Mouse (Mus musculus) kidney, adult 9 months (tissue): ENCODE measurements at regions not wholly inside any gene's neighbourhood (a gene's known extent, or its start where the extent isn't known, plus 50 kb on each side); places are given as distances from the start of the nearest gene placed in this dataset.

Experiments
- DNase-seq: peaks from one replicate; pipeline ENCODE4 v3.0.0; 2022

DNA sequence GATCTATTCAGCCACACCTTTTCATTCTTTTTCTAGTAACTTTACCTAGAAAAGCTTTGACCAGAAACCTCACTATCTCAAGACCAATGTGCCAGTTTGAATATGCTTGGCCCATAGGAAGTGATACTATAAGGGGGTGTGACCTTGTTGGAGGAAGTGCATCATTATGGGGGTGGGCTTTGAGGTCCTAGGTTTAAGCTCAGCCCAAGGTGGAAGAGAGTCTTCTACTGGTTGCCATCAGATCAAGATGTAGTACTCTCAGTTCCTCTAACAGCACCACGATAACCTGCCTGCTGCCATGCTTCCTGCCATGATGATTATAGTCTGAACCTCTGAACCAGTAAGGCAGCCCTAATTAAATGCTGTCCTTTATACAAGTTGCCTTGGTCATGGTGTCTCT is 105.0 kb upstream of the Cited2 start:
- no peak for DNase-seq

GRCm38 (mm10) chr10:17619617-17620016 is 103.4 kb upstream of the Cited2 start:
- no peak for DNase-seq

DNA sequence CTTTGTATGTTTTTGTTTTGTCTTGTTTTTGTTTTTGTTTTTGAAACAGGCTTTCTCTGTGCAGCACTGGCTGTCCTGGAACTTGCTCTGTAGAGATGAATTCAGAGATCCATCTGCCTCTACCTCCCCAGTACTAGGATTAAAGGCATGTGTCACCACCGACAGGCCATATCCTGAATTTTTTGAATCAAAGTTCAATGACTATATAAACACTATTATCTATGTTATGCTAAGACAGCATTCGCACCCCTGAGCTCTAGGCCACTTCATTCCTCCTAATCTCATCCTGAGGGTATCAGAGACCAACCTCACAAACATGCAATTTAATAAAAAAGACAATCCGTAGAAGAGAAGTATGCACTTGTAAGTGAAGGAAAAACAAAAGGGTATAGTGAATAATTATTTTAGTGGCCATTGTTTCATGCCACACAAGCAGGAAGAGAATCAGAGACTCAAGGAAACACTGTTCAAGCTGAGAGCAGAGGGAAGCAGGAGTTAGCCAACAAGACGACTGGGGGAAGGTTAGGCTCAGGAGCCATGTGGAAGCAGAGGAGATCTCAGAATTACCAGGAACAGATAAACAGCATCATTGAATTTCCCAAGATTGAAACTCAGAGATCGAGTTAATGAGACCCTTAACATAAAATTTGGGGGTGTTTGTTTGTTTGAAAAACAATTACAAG is 101.2 kb upstream of the Cited2 start:
- DNase-seq: no peak

DNA sequence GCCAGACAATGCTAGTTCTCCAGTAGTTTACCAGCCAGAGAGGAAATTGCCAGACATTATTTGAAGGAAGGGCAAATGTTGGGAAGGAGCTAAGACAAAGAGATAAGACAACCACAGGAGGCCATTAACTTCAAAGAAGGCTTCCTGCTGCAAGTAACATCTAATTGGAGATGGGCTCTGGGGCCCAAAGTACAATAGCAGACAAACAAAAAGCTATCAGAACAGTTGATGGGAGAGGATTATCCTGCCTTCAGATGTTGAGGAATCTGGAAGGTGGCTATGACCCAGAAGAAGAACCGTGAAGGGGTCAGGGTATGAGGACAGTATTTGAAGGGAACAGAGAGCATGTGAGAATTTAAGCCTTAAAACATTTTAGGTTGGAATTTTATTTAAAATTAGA is 100.2 kb upstream of the Cited2 start:
- DNase-seq: no peak

DNA sequence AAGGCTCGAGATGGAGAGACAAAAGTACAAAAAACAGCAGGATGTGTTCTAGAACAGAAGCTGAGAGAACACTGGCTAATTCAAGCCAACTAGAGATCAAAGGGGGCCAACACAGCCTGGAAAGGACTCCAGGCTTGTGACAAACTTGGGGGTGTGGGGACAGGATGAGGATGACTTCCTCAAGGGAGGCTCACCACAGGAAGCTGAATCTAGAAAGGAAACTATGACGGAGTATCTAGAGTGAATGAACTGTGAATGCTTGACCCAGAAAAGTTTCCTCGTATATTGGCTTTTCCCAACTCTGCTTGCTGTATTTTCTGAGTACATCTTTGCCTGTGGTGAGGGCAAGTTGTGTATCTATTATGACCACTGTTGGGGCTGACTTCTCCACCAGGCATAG is 93.3 kb upstream of the Cited2 start:
- no peak for DNase-seq

DNA sequence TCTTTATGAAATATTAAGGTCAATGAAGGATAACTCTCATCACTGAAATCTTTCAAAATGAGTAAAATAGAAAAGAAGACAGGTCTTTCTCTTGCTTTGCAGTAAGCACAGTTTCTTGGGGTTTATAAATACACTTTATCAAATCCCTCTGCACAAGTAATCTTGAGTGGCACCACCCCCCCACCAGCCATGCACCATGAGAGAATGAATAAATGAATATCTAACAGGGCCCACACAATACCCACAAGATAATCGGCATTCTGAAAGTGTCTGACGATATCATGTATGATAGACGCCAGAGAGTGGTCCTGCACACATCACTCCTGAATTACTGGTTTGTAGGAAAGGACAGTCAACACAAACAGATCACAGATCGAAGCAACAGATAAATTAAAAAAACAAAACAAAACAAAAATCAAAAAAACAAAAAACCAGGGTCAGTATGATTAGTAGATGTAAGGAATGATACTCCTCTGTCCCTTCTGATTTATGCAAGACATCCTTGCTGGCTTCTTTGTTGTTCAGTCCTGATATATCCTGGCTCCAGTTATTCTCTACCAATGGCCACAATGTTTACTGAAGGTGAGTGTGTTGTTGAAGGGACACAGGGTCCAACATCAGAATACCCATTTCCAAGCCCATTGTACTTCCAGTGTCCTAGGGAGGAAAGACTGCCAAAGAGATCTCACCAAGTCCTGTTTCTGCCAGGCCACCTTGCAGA is 92.0 kb upstream of the Cited2 start:
- DNase-seq: no peak

DNA sequence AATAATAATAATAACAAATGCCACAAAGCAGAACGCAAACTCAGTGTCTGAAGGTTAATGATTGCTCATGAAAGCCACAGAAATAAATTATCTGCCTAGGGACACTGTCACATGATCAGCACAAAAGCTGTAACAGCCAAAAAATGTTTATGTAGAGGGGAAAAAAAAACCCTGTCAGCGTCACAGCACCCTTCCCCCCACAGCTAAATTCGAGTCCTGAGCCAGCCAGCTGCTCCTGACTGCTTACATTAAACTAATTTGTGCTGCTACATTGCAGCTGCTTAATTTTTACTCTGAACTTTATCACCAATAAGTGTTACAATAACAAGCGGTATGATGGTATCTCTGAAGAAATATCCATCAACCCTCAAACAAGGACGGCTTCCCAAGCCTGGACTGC is 91.2 kb upstream of the Cited2 start:
- DNase-seq: peak; percentile 54

- DNase-seq: no peak
Observed at GRCm38 (mm10) chr10:17632959-17633674, 89.9 kb upstream of the Cited2 start.

DNA sequence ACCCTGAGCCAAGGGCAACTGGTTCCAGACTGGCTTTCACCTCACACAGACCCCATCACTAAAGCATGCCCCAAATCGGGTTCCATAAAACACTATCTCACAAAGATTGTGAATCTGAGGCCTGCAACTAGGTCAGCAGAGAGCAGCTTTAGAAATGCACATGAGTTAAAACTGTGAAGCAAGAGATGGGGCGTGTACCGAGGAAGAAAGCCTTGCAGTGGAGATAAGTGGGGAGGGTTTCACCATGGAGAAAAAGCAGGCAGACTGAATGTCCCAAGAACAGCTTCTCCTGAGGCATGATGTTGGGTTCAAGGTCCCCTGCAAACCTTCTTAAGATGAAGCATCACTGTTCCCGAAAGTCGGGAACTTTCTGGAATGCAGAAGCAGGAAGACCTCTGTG is 77.7 kb upstream of the Cited2 start:
- DNase-seq: no peak

DNA sequence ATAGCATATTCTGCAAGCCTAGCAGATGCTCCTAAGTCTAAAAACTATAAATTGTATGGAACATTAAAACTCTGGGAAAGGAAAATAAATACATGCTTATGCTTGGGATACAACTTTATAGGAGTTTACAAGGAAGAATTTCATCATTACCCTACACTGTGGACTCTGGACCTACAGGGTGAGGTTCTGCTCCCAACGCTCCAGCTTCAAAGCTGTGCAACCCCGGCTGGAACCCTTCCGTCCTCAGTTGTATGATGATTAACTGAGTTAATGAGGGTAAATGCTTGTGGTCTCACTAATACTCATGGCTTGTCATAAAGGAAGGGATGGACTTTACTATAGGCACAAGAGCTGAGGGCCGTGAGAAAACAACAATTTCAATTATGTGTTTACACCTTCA is 76.6 kb upstream of the Cited2 start:
- DNase-seq: peak; percentile 78

DNA sequence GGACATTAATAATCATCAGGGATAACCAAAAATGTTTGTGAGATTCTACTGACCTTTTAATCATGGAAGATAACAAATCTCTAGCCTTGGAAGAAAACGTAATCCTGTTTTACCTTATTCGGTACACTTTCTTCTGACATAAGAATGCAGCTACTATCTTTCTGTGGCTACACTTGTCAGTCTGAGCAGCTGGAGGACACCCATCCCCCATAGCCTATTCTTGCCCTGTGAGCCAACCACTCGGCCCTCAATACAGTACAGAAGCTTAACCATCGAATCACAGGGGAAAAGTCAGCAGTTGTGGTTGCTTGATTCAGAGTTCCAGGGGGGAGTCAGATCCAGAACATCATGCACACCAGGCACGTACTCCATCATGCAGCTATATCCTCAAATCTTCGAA is 74.9 kb upstream of the Cited2 start:
- DNase-seq: no peak

DNA sequence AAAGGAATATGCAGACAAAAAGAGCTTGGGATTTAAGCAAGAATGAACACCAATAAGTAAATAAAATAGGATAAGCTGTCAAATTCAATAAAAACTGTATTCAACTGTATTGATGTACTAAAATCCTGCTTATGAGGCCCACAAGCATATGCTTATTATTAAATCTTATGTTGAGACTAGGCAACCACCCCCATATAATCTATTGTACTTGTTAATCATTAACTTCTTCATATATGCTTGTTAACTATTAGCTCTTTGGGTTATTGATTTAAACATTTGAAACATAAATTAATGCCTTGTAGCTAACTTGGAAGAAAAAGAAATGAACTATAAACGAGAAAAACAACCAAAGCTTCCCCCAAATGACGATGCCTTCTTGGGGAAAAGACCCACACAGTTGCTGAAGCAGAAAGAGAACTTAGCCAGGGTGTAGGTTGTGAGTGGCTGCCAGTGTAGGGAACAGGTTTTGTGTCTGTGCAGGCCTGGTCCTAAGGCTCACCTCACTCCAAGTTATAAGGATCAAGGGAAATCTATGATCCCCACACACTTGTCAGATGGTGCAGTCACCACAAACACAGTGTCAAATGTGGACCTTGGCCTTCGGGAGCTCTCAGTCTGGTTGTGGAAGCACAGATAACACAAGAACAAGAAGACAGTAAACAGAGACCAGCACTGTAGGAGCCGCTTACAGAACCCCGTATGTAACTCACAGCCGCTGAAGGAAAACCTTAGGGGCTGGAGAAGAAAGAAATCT is 71.8 kb upstream of the Cited2 start:
- no peak for DNase-seq

DNA sequence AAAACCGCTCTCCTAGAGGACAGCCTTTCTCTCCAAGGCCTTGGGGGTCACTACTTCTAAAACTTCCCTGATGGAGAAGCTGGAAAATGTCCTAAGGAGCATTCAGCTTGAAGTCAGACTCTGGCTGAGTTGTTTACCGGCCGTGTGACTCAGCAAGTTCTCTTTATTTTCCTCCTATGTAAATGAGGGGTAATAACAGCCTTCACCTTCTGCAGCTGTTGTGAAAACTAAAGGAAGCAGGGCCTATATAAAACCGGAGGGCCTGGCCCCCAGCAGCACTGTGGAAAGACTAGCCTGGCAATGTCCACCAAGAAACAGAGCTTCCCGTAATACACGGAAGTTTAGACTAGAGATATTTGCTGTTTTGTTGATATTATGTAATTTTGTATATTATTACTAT is 69.7 kb upstream of the Cited2 start:
- peak; percentile 45 for DNase-seq

- DNase-seq: peak; percentile 73
Observed at GRCm38 (mm10) chr10:17653785-17654184, 69.2 kb upstream of the Cited2 start.

- no peak for DNase-seq
Observed at GRCm38 (mm10) chr10:17654308-17654858, 68.6 kb upstream of the Cited2 start.

GRCm38 (mm10) chr10:17655459-17656051 is 67.5 kb upstream of the Cited2 start:
- no peak for DNase-seq

- DNase-seq: no peak
Observed at GRCm38 (mm10) chr10:17656305-17656704, 66.7 kb upstream of the Cited2 start.

GRCm38 (mm10) chr10:17656872-17657482 is 66.0 kb upstream of the Cited2 start:
- DNase-seq: no peak

- DNase-seq: no peak
Observed at GRCm38 (mm10) chr10:17659575-17659974, 63.4 kb upstream of the Cited2 start.

DNA sequence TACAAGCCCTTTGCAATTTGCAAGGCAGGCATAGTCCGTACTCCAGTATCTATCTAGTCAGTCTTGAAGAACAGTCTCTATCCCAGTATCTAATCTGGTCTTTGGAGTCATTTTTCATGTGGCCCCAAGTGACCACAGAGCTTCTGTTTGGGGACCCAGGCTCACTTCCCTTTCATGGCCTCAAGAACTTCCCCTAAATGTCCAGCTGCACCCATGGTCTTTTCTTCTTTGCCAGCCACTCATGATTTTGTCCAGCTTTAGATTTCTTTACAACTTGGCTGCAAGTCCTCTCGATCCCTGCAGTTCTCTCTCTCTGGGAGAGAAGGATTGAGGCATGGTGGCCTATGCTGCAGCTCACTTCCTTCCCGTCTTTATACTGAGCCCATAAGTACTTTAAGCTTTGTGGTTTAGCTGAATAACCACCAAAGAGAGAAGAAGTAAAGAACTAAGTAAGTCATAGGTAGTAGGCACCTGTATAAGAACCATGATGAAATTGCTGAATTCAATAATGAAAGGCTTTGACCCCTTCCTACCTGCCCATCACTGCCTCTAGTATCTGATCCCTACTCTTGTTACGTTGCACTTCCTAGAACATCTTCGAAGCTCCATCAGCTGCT is 62.1 kb upstream of the Cited2 start:
- DNase-seq: no peak

- no peak for DNase-seq
Observed at GRCm38 (mm10) chr10:17666089-17666488, 56.9 kb upstream of the Cited2 start.

GRCm38 (mm10) chr10:17669401-17669800 is 53.6 kb upstream of the Cited2 start:
- no peak for DNase-seq
